9 mouse cellular contexts compared by ENCODE assay signal in the genomic region with DNA sequence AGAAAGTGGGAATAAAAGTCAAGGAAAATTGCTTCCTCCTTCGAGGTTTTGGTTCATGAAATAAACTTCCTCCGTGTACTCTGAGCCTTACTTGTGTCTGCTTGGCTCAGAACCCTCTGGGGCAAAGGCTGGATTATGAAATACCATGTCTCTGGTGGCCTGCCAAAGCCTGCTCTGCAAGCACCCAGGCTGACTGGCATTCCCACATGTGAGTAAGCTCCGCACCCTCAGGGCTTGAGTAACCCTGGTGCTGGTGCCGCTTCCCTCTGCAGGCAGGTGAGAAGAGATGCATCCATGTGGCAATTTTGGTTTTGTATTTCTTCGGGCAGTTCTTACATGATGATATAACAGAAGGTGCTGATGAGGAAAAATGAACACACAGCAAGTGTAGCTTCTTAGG.
A peak's percentile ranks its signal among the peaks of the same experiment; 100 is the strongest.
DNase-seq lines count a peak whose midpoint lies in the region; ATAC-seq and TF ChIP-seq lines count a peak whose summit lies in the region.
"Had no signal": no experiment of that assay in that cellular context is flagged by ENCODE, and none has a peak within 500 bp of the region (broad histone marks: within the 10 kb centered on the region; RNA-seq: fewer than 3 reads in every experiment).

No protein-coding gene starts in this region.

- H3K4me1 ChIP-seq in kidney, adult 2 months (ENCODE audit: control insufficient read depth, insufficient read depth, low read length), result 0 out of 2 replicates have a peak, but pooled peaks cover 6% of the 10 kb centered on the region
- peaks cover 5% of the 10 kb centered on the region; the same call in 1 of the 2 replicates for H3K4me1 ChIP-seq in kidney, embryonic 15.5 days
- no peaks in the 10 kb centered on the region for H3K4me1 ChIP-seq in thymus, adult 2 months (replicated peaks; ENCODE audit: control insufficient read depth, insufficient read depth, low read length)

- no peaks in the 10 kb centered on the region for H3K27me3 ChIP-seq in kidney, adult 2 months (replicated peaks; ENCODE audit: control insufficient read depth, insufficient read depth, low read length)
- no peaks in the 10 kb centered on the region for H3K27me3 ChIP-seq in kidney, embryonic 15.5 days
- no peaks in the 10 kb centered on the region for H3K27me3 ChIP-seq in thymus, adult 2 months (ENCODE audit: control insufficient read depth, insufficient read depth, low read length)

- DNase-seq in kidney, adult 2 months, result peak; percentile 96
- DNase-seq in gastrocnemius, adult 2 months, result peak; percentile 74
- DNase-seq in large intestine, adult 2 months (ENCODE audit: low read depth, low spot score), result peak; percentile 69
- peak; percentile 24 for DNase-seq in urinary bladder, postnatal 10 days (ENCODE audit: low spot score)
- DNase-seq in thymus, adult 2 months, result no peak
- DNase-seq in left cerebral cortex, adult 9 months (ENCODE audit: low spot score in 2 of 2), result no peak
- no peak for DNase-seq in left cerebral cortex, postnatal 25 days (ENCODE audit: low spot score in 2 of 2)
- DNase-seq: midbrain, embryonic 14.5 days had no signal

- H3K4me2 ChIP-seq in kidney, embryonic 15.5 days, result no peak overlapping the region

- no peak overlapping the region for H3K4me3 ChIP-seq in kidney, adult 2 months (ENCODE audit: insufficient read depth, low read depth, low read length)
- H3K4me3 ChIP-seq in kidney, embryonic 15.5 days (replicated peaks), result no peak overlapping the region
- no peak overlapping the region for H3K4me3 ChIP-seq in gastrocnemius, adult 2 months
- no peak overlapping the region for H3K4me3 ChIP-seq in thymus, adult 2 months (ENCODE audit: control insufficient read depth, insufficient read depth, low read length)

- no peaks in the 10 kb centered on the region for H3K9me3 ChIP-seq in kidney, embryonic 15.5 days (replicated peaks)

- peak; percentile 54 for TF ChIP-seq CTCF in kidney, adult 2 months (conservative IDR thresholded peaks at IDR 0.05; ENCODE audit: insufficient read depth, insufficient read length, low read depth, low read length)
- peak; percentile 34; the same call in 1 of the 2 replicates for TF ChIP-seq CTCF in gastrocnemius, adult 2 months (IDR thresholded peaks at IDR 0.05)
- TF ChIP-seq CTCF in thymus, adult 2 months (IDR thresholded peaks at IDR 0.05; ENCODE audit: borderline replicate concordance, control insufficient read depth, extremely low read depth, insufficient read depth, low read length, poor library complexity), result no peak

- intact Hi-C loops in gastrocnemius, adult 2 months (cut with DNase I), result no loop called here
- intact Hi-C loops in left cerebral cortex, postnatal 25 days (cut with DNase I), result no loop called here

- TF ChIP-seq POLR2A in kidney, adult 2 months (IDR thresholded peaks at IDR 0.05; ENCODE audit: low read depth, low read length), result no peak
- TF ChIP-seq POLR2A in thymus, adult 2 months (IDR thresholded peaks at IDR 0.05; ENCODE audit: control insufficient read depth, extremely low read depth, insufficient read depth, low read length, poor library complexity), result no peak

- H3K9ac ChIP-seq in kidney, embryonic 15.5 days, result no peak overlapping the region

- ATAC-seq in kidney, embryonic 15.5 days (replicated peaks; ENCODE audit: low FRiP score), result no peak

- 36% methylated on average over 5 of the region's 5 CpGs for WGBS in kidney, adult 2 months
- 78% methylated on average over 5 of the region's 5 CpGs for WGBS in kidney, embryonic 15.5 days
- 28% methylated on average over 5 of the region's 5 CpGs for WGBS in large intestine, adult 2 months
- 70% methylated on average over 5 of the region's 5 CpGs for WGBS in thymus, adult 2 months

- H3K27ac ChIP-seq in kidney, adult 2 months (ENCODE audit: insufficient read depth, low read depth, low read length), result no peak overlapping the region
- H3K27ac ChIP-seq in kidney, embryonic 15.5 days, result no peak overlapping the region
- no peak overlapping the region for H3K27ac ChIP-seq in gastrocnemius, adult 2 months
- H3K27ac ChIP-seq in thymus, adult 2 months (ENCODE audit: control insufficient read depth, insufficient read depth, low read length), result no peak overlapping the region

- H3K36me3 ChIP-seq in kidney, adult 2 months (ENCODE audit: control insufficient read depth, insufficient read depth, low read length), result no peaks in the 10 kb centered on the region
- H3K36me3 ChIP-seq in kidney, embryonic 15.5 days, result no peaks in the 10 kb centered on the region
- H3K36me3 ChIP-seq in thymus, adult 2 months (ENCODE audit: control insufficient read depth, insufficient read depth, low read length), result no peaks in the 10 kb centered on the region

Comparison
In these comparisons a context has a peak if more than half of its experiments do, and no peak if none do; other contexts are left out.
1. DNase-seq: peak in kidney, adult 2 months (single experiment), gastrocnemius, adult 2 months (single experiment), large intestine, adult 2 months (single experiment) and urinary bladder, postnatal 10 days (single experiment); none in thymus, adult 2 months (single experiment), left cerebral cortex, adult 9 months (0 of 2) and left cerebral cortex, postnatal 25 days (0 of 2).